ENCODE assay signal across 8 mouse cellular contexts in genomic region chr17:73487792-73488191, GRCm38 (mm10).
DNase-seq lines count a peak whose midpoint lies in the region; ATAC-seq and TF ChIP-seq lines count a peak whose summit lies in the region.

No protein-coding gene starts in this region.

- H3K4me1 ChIP-seq in liver, embryonic 12.5 days: no peaks in the 10 kb centered on the region
- 0 out of 2 replicates have a peak, but pooled peaks cover 4% of the 10 kb centered on the region for H3K4me1 ChIP-seq in forebrain, postnatal 0 days (ENCODE audit: insufficient read depth)

- H3K4me3 ChIP-seq in liver, embryonic 12.5 days: no peak overlapping the region
- no peak overlapping the region for H3K4me3 ChIP-seq in forebrain, postnatal 0 days (ENCODE audit: low read depth, low read length)

- H3K27ac ChIP-seq in liver, embryonic 12.5 days: no peak overlapping the region
- no peak overlapping the region for H3K27ac ChIP-seq in forebrain, postnatal 0 days (ENCODE audit: low read depth, low read length)

- DNase-seq in liver: peak; percentile 44
- peak; percentile 20 for DNase-seq in adrenal gland, adult 2 months
- peak; percentile 18 for DNase-seq in forebrain, postnatal 0 days
- peak; percentile 40 for DNase-seq in urinary bladder, postnatal 25 days (ENCODE audit: low spot score)
- DNase-seq in right cerebral cortex, postnatal 25 days: no peak
- DNase-seq in right cerebral cortex, postnatal 14 days: no peak

- WGBS in liver, embryonic 12.5 days (ENCODE audit: insufficient replicate concordance): 27% methylated on average over 13 of the region's 13 CpGs
- WGBS in forebrain, postnatal 0 days: 14% methylated on average over 13 of the region's 13 CpGs

- no peak for TF ChIP-seq CTCF in forebrain, postnatal 0 days (IDR thresholded peaks at IDR 0.05; ENCODE audit: low read depth)

- no peaks in the 10 kb centered on the region for H3K27me3 ChIP-seq in liver, embryonic 12.5 days (replicated peaks)
- H3K27me3 ChIP-seq in forebrain, postnatal 0 days (ENCODE audit: insufficient read depth, low read length): no peaks in the 10 kb centered on the region

- H3K9ac ChIP-seq in liver, embryonic 12.5 days: no peak overlapping the region
- no peak overlapping the region for H3K9ac ChIP-seq in forebrain, postnatal 0 days

- no peak overlapping the region for H3K4me2 ChIP-seq in liver, embryonic 12.5 days
- peak overlapping the region; percentile 17; the same call in 1 of the 2 replicates for H3K4me2 ChIP-seq in forebrain, postnatal 0 days (ENCODE audit: low read depth)

- no peaks in the 10 kb centered on the region for H3K9me3 ChIP-seq in liver, embryonic 12.5 days (replicated peaks)
- no peaks in the 10 kb centered on the region for H3K9me3 ChIP-seq in forebrain, postnatal 0 days (ENCODE audit: low read length)

- no peaks in the 10 kb centered on the region for H3K36me3 ChIP-seq in liver, embryonic 12.5 days
- H3K36me3 ChIP-seq in forebrain, postnatal 0 days (ENCODE audit: insufficient read depth): no peaks in the 10 kb centered on the region

- no peak for ATAC-seq in liver, embryonic 12.5 days
- ATAC-seq in forebrain, postnatal 0 days: peak; percentile 47; the same call in 1 of the 2 replicates
- ATAC-seq in megakaryocyte progenitor cell, adult 5-6 weeks (replicated peaks; ENCODE audit: poor library complexity): peak; percentile 68

Comparison
In these comparisons a context has a peak if more than half of its experiments do, and no peak if none do; other contexts are left out.
1. DNase-seq: peak in liver (single experiment), adrenal gland, adult 2 months (single experiment), forebrain, postnatal 0 days (single experiment) and urinary bladder, postnatal 25 days (single experiment); none in right cerebral cortex, postnatal 25 days (single experiment) and right cerebral cortex, postnatal 14 days (single experiment).